Mouse (Mus musculus) stomach, embryonic 14.5 days (tissue): ENCODE results near the gene Sox5. TPM values are rescaled to one million over a fixed set of nuclear protein-coding genes. Genes with fewer than 3 reads are reported as not detected.
"Not testable (repeated sequence)": the region's sequence is repeated elsewhere in the genome, so short reads cannot be mapped to it uniquely, and the experiment has no call there.

ENCODE experiments used
- ATAC-seq: fragments of 200-750 bp; cut with Nextera tagmentation; 2 replicates; pipeline ENCODE4 v1.8.0; 2017; ENCODE audit warnings: low read depth, moderate TSS enrichment; ENCODE audit not compliant: insufficient number of reproducible peaks, insufficient read depth, low FRiP score
- H3K27ac ChIP-seq: fragments of 300-500 bp; sonication (generic); 2 replicates; pipeline ENCODE4 v1.5.1; 2014; ENCODE audit warnings: mild to moderate bottlenecking, low read length, moderate library complexity, mixed read lengths
- H3K27me3 ChIP-seq: fragments of 300-500 bp; sonication (generic); 2 replicates; pipeline ENCODE4 v1.6.1; 2014; ENCODE audit warnings: low read length, control low read depth, mixed read lengths; ENCODE audit not compliant: control insufficient read depth, insufficient read depth
- H3K36me3 ChIP-seq: fragments of 300-500 bp; sonication (generic); 2 replicates; pipeline ENCODE4 v1.6.1; 2014; ENCODE audit warnings: mild to moderate bottlenecking, control low read depth, low read length, moderate library complexity, mixed read lengths; ENCODE audit not compliant: control insufficient read depth, insufficient read depth
- H3K4me1 ChIP-seq: fragments of 300-500 bp; sonication (generic); 2 replicates; pipeline ENCODE4 v1.6.1; 2014; ENCODE audit warnings: low read length, control low read depth, mixed read lengths; ENCODE audit not compliant: control insufficient read depth, insufficient read depth
- H3K4me2 ChIP-seq: fragments of 300-500 bp; sonication (generic); replicated peaks from 2 replicates; pipeline ENCODE4 v1.6.1; 2014; ENCODE audit warnings: low read depth, low read length, control low read depth
- H3K4me3 ChIP-seq: fragments of 300-500 bp; sonication (generic); 2 replicates; pipeline ENCODE4 v1.5.1; 2014; ENCODE audit warnings: low read depth, low read length, control low read depth
- H3K9ac ChIP-seq: fragments of 300-500 bp; sonication (generic); replicated peaks from 2 replicates; pipeline ENCODE4 v1.6.1; 2014; ENCODE audit warnings: low read depth, mild to moderate bottlenecking, control low read depth, low read length, moderate library complexity, mixed read lengths
- H3K9me3 ChIP-seq: fragments of 300-500 bp; sonication (generic); 2 replicates; pipeline ENCODE4 v1.6.1; 2016; ENCODE audit warnings: low read depth, low read length, control low read depth; ENCODE audit not compliant: control insufficient read depth
- WGBS: fragments of 180-500 bp; shearing (Covaris S2); extraction: QIAGEN DNeasy Blood & Tissue Kit; methylation state at CpG from one replicate; pipeline ENCODE4 v1.1.7; 2014; 5-methylcytosine and 5-hydroxymethylcytosine counted together
- polyA plus RNA-seq: library from polyadenylated mRNA; unstranded; fragments of >200 nt; fragmentation: Nextera tagmentation; extraction: Ambion mirVana; gene quantifications from 2 replicates; pipeline ENCODE4 v1.2.1, GENCODE M21; 2014

Sox5 gene
- polyA plus RNA-seq, 1 experiment from 2014 or later = 30.3 TPM

GRCm38 (mm10) chr6:144297846-144298245 lies 483.9 kb downstream of the Sox5 start:
- no peaks in the 10 kb centered on the region for H3K36me3 ChIP-seq
- H3K4me2 ChIP-seq = no peak overlapping the region
- 86% methylated on average over 5 of the region's 5 CpGs for WGBS
- no peak overlapping the region for H3K4me3 ChIP-seq
- no peak overlapping the region for H3K9ac ChIP-seq
- no peak overlapping the region for H3K27ac ChIP-seq
- peaks cover 10% of the 10 kb centered on the region for H3K4me1 ChIP-seq
- ATAC-seq = no peak
- H3K9me3 ChIP-seq = peaks cover 7% of the 10 kb centered on the region; the same call in 1 of the 2 replicates
- no peaks in the 10 kb centered on the region for H3K27me3 ChIP-seq

- Histone ChIP-seq H3K4me1 (peaks cover 10% of the 10 kb centered on the region), H3K27ac (no peak overlapping the region), H3K36me3 (no peaks in the 10 kb centered on the region), H3K9ac (no peak overlapping the region), H3K9me3 (peaks cover 7% of the 10 kb centered on the region; the same call in 1 of the 2 replicates), H3K27me3 (no peaks in the 10 kb centered on the region), H3K4me3 (no peak overlapping the region), H3K4me2 (no peak overlapping the region)
- ATAC-seq = no peak
- 86% methylated on average over 1 of the region's 1 CpGs for WGBS
Observed at GRCm38 (mm10) chr6:144297131-144297530, 484.6 kb downstream of the Sox5 start.

GRCm38 (mm10) chr6:144291526-144291925 lies 490.3 kb downstream of the Sox5 start:
- no peaks in the 10 kb centered on the region for H3K27me3 ChIP-seq
- no peak overlapping the region for H3K4me3 ChIP-seq
- no peak overlapping the region for H3K27ac ChIP-seq
- no peak overlapping the region for H3K9ac ChIP-seq
- H3K36me3 ChIP-seq = no peaks in the 10 kb centered on the region
- no peak overlapping the region for H3K4me2 ChIP-seq
- no peaks in the 10 kb centered on the region for H3K4me1 ChIP-seq
- ATAC-seq = no peak
- WGBS = 90% methylated on average over 4 of the region's 4 CpGs
- peaks cover 7% of the 10 kb centered on the region; the same call in 1 of the 2 replicates for H3K9me3 ChIP-seq

GRCm38 (mm10) chr6:144286122-144286521 lies 495.7 kb downstream of the Sox5 start:
- Histone ChIP-seq H3K9ac (no peak overlapping the region), H3K4me1 (no peaks in the 10 kb centered on the region), H3K4me3 (no peak overlapping the region), H3K36me3 (no peaks in the 10 kb centered on the region), H3K9me3 (no peaks in the 10 kb centered on the region), H3K4me2 (no peak overlapping the region), H3K27ac (no peak overlapping the region), H3K27me3 (no peaks in the 10 kb centered on the region)
- no peak for ATAC-seq
- WGBS = 78% methylated on average over 4 of the region's 4 CpGs

- Histone ChIP-seq H3K4me1 (no peaks in the 10 kb centered on the region), H3K27me3 (no peaks in the 10 kb centered on the region), H3K27ac (no peak overlapping the region), H3K9ac (no peak overlapping the region), H3K4me3 (no peak overlapping the region), H3K36me3 (no peaks in the 10 kb centered on the region), H3K4me2 (no peak overlapping the region), H3K9me3 (no peaks in the 10 kb centered on the region)
- ATAC-seq = no peak
- 56% methylated on average over 8 of the region's 8 CpGs for WGBS
Observed at GRCm38 (mm10) chr6:144283191-144283590, 498.6 kb downstream of the Sox5 start.

GRCm38 (mm10) chr6:144282756-144283155 lies 499.0 kb downstream of the Sox5 start:
- no peak for ATAC-seq
- Histone ChIP-seq H3K27ac (no peak overlapping the region), H3K4me3 (no peak overlapping the region), H3K9ac (no peak overlapping the region), H3K4me1 (no peaks in the 10 kb centered on the region), H3K27me3 (no peaks in the 10 kb centered on the region), H3K36me3 (no peaks in the 10 kb centered on the region), H3K9me3 (no peaks in the 10 kb centered on the region), H3K4me2 (no peak overlapping the region)
- 75% methylated on average over 12 of the region's 12 CpGs for WGBS

- Histone ChIP-seq H3K4me2 (no peak overlapping the region), H3K4me3 (no peak overlapping the region), H3K9me3 (no peaks in the 10 kb centered on the region), H3K27ac (no peak overlapping the region), H3K4me1 (no peaks in the 10 kb centered on the region), H3K36me3 (no peaks in the 10 kb centered on the region), H3K9ac (no peak overlapping the region), H3K27me3 (no peaks in the 10 kb centered on the region)
- WGBS = 96% methylated on average over 3 of the region's 3 CpGs
- no peak for ATAC-seq
Observed at GRCm38 (mm10) chr6:144281661-144282060, 500.1 kb downstream of the Sox5 start.

- H3K4me1 ChIP-seq = no peaks in the 10 kb centered on the region
- no peaks in the 10 kb centered on the region for H3K9me3 ChIP-seq
- H3K4me2 ChIP-seq = no peak overlapping the region
- H3K9ac ChIP-seq = no peak overlapping the region
- no peaks in the 10 kb centered on the region for H3K27me3 ChIP-seq
- WGBS = 39% methylated on average over 13 of the region's 13 CpGs
- no peak overlapping the region for H3K27ac ChIP-seq
- no peak for ATAC-seq
- no peaks in the 10 kb centered on the region for H3K36me3 ChIP-seq
- H3K4me3 ChIP-seq = no peak overlapping the region
Observed at GRCm38 (mm10) chr6:144278505-144279053, 503.2 kb downstream of the Sox5 start.

GRCm38 (mm10) chr6:144273425-144273824 lies 508.4 kb downstream of the Sox5 start:
- ATAC-seq = not testable (repeated sequence)
- 53% methylated on average over 4 of the region's 4 CpGs for WGBS

More at GRCm38 (mm10) chr6:144273425-144273824, 508.4 kb downstream of the Sox5 start:
- H3K4me3 ChIP-seq, H3K9me3 ChIP-seq, H3K9ac ChIP-seq, H3K4me2 ChIP-seq, H3K36me3 ChIP-seq, H3K27me3 ChIP-seq, H3K4me1 ChIP-seq, H3K27ac ChIP-seq: not testable (repeated sequence)
